Mouse (Mus musculus): ENCODE measurements around the gene Adssl1. TPM values are rescaled to one million over a fixed set of nuclear protein-coding genes. Genes with fewer than 3 reads are reported as not detected.

The Adssl1 gene
- polyA plus RNA-seq, 1 experiment: 72.0 TPM

- no peak overlapping the region for H3K4me3 ChIP-seq (replicated peaks; ENCODE audit: insufficient read depth, low read depth, low read length)
- TF ChIP-seq POLR2A (IDR thresholded peaks at IDR 0.05; ENCODE audit: borderline replicate concordance, insufficient read depth, low read length) (no peak), CTCF (IDR thresholded peaks at IDR 0.05; ENCODE audit: borderline replicate concordance, insufficient read depth, low read depth, low read length) (no peak)
- WGBS: 93% methylated on average over 6 of the region's 6 CpGs
- no peak for DNase-seq
- peaks cover 10% of the 10 kb centered on the region for H3K4me1 ChIP-seq (ENCODE audit: control insufficient read depth, insufficient read depth, low read length)
- no peak overlapping the region for H3K27ac ChIP-seq (ENCODE audit: insufficient read depth, low read length)
- no peaks in the 10 kb centered on the region for H3K27me3 ChIP-seq (ENCODE audit: control insufficient read depth, insufficient read depth, low read length)
Observed at GRCm38 (mm10) chr12:112628197-112628596, 8.4 kb downstream of the Adssl1 start.

GRCm38 (mm10) chr12:112628928-112629721, 9.3 kb downstream of the Adssl1 start:
- Histone ChIP-seq H3K27ac (ENCODE audit: insufficient read depth, low read length) (no peak overlapping the region; the same call in 1 of the 2 replicates), H3K4me1 (ENCODE audit: control insufficient read depth, insufficient read depth, low read length) (peaks cover 10% of the 10 kb centered on the region), H3K27me3 (ENCODE audit: control insufficient read depth, insufficient read depth, low read length) (no peaks in the 10 kb centered on the region), H3K4me3 (replicated peaks; ENCODE audit: insufficient read depth, low read depth, low read length) (peak overlapping the region; percentile 24)
- TF ChIP-seq POLR2A (IDR thresholded peaks at IDR 0.05; ENCODE audit: borderline replicate concordance, insufficient read depth, low read length): peak; percentile 48; the same call in 1 of the 2 replicates
- TF ChIP-seq CTCF (IDR thresholded peaks at IDR 0.05; ENCODE audit: borderline replicate concordance, insufficient read depth, low read depth, low read length): no peak
- peak; percentile 53 to 71 for DNase-seq
- 18% methylated on average over 19 of the region's 19 CpGs for WGBS

DNA sequence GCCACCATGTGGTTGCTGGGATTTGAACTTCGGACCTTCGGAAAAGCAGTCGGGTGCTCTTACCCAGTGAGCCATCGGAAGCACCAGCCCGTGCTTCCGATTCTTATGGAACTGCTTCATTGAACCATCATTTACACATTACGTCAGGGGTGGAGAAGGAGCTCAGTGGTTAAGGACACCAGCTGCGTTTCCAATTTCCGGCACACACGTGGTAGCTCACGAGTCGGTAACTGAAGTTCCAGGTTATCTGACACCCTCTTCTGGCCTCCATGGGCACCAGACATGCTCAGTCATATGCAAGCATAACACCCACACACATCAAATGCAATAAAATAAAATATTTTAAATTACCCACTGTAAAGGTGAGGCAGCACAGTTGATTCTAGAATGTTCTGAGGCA, 10.2 kb downstream of the Adssl1 start:
- H3K27me3 ChIP-seq (ENCODE audit: control insufficient read depth, insufficient read depth, low read length): no peaks in the 10 kb centered on the region
- 96% methylated on average over 12 of the region's 12 CpGs for WGBS
- TF ChIP-seq CTCF (IDR thresholded peaks at IDR 0.05; ENCODE audit: borderline replicate concordance, insufficient read depth, low read depth, low read length): no peak
- no peak for TF ChIP-seq POLR2A (IDR thresholded peaks at IDR 0.05; ENCODE audit: borderline replicate concordance, insufficient read depth, low read length)
- no peak overlapping the region for H3K4me3 ChIP-seq (replicated peaks; ENCODE audit: insufficient read depth, low read depth, low read length)
- H3K27ac ChIP-seq (ENCODE audit: insufficient read depth, low read length): no peak overlapping the region
- DNase-seq: no peak
- peaks cover 10% of the 10 kb centered on the region for H3K4me1 ChIP-seq (ENCODE audit: control insufficient read depth, insufficient read depth, low read length)

- WGBS: 85% methylated on average over 5 of the region's 5 CpGs
- H3K27me3 ChIP-seq (ENCODE audit: control insufficient read depth, insufficient read depth, low read length): no peaks in the 10 kb centered on the region
- H3K4me3 ChIP-seq (replicated peaks; ENCODE audit: insufficient read depth, low read depth, low read length): no peak overlapping the region
- TF ChIP-seq POLR2A (IDR thresholded peaks at IDR 0.05; ENCODE audit: borderline replicate concordance, insufficient read depth, low read length) (no peak), CTCF (IDR thresholded peaks at IDR 0.05; ENCODE audit: borderline replicate concordance, insufficient read depth, low read depth, low read length) (no peak)
- H3K4me1 ChIP-seq (ENCODE audit: control insufficient read depth, insufficient read depth, low read length): peaks cover 10% of the 10 kb centered on the region
- no peak overlapping the region for H3K27ac ChIP-seq (ENCODE audit: insufficient read depth, low read length)
- DNase-seq: no peak
Observed at GRCm38 (mm10) chr12:112630796-112631195, 11.0 kb downstream of the Adssl1 start.

DNA sequence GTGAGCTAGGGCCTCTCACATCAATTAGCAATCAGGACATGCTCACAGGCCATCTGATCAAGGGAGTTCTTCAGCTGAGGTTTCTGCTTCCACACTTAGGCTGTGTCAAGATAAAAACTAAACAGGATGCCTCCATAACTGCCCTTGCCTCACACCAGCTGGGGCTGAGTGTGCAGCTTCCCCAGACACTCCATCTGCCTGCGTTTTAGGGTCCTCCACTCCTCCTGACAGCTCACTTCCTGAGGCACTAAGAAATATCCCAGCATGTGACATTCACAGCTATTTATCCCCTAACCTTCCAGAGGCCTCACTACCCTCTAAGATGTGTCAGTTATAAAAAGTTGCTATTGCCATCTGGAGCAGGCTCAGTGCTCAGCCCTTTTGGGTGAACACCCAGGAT, 11.6 kb downstream of the Adssl1 start:
- H3K27ac ChIP-seq (ENCODE audit: insufficient read depth, low read length): no peak overlapping the region
- H3K27me3 ChIP-seq (ENCODE audit: control insufficient read depth, insufficient read depth, low read length): no peaks in the 10 kb centered on the region
- no peak overlapping the region for H3K4me3 ChIP-seq (replicated peaks; ENCODE audit: insufficient read depth, low read depth, low read length)
- no peak for DNase-seq
- H3K4me1 ChIP-seq (ENCODE audit: control insufficient read depth, insufficient read depth, low read length): peaks cover 10% of the 10 kb centered on the region
- TF ChIP-seq CTCF (IDR thresholded peaks at IDR 0.05; ENCODE audit: borderline replicate concordance, insufficient read depth, low read depth, low read length): no peak
- no peak for TF ChIP-seq POLR2A (IDR thresholded peaks at IDR 0.05; ENCODE audit: borderline replicate concordance, insufficient read depth, low read length)
- 52% methylated on average over 1 of the region's 1 CpGs for WGBS

GRCm38 (mm10) chr12:112632084-112632777, 12.4 kb downstream of the Adssl1 start:
- 78% methylated on average over 11 of the region's 11 CpGs for WGBS
- no peak for TF ChIP-seq CTCF (IDR thresholded peaks at IDR 0.05; ENCODE audit: borderline replicate concordance, insufficient read depth, low read depth, low read length)
- TF ChIP-seq POLR2A (IDR thresholded peaks at IDR 0.05; ENCODE audit: borderline replicate concordance, insufficient read depth, low read length): no peak
- Histone ChIP-seq H3K27ac (ENCODE audit: insufficient read depth, low read length) (no peak overlapping the region), H3K4me3 (replicated peaks; ENCODE audit: insufficient read depth, low read depth, low read length) (no peak overlapping the region), H3K27me3 (ENCODE audit: control insufficient read depth, insufficient read depth, low read length) (no peaks in the 10 kb centered on the region), H3K4me1 (ENCODE audit: control insufficient read depth, insufficient read depth, low read length) (peaks cover 10% of the 10 kb centered on the region)
- DNase-seq: no peak

DNA sequence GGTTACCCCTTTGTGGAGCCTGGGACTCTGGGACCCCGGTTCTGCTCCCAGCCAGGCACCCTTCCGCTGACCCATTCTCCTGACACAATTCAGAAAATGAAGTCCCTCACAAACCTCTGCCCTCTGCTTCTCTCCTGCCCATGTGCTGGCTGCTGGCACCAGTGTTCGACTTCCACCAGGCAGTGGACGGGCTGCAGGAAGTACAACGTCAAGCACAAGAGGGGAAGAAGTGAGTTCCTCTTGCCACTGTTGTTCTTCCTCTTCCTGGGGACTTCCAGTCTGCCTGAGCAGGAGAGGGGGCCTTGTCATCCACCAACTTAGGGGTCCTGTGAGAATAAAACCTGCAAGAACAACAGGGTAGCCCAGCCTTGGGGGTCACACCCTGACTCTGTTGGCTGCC, 13.1 kb downstream of the Adssl1 start:
- peaks cover 10% of the 10 kb centered on the region for H3K4me1 ChIP-seq (ENCODE audit: control insufficient read depth, insufficient read depth, low read length)
- no peak overlapping the region for H3K27ac ChIP-seq (ENCODE audit: insufficient read depth, low read length)
- no peaks in the 10 kb centered on the region for H3K27me3 ChIP-seq (ENCODE audit: control insufficient read depth, insufficient read depth, low read length)
- DNase-seq: no peak
- no peak overlapping the region for H3K4me3 ChIP-seq (replicated peaks; ENCODE audit: insufficient read depth, low read depth, low read length)
- WGBS: 83% methylated on average over 5 of the region's 5 CpGs
- TF ChIP-seq CTCF (IDR thresholded peaks at IDR 0.05; ENCODE audit: borderline replicate concordance, insufficient read depth, low read depth, low read length) (no peak), POLR2A (IDR thresholded peaks at IDR 0.05; ENCODE audit: borderline replicate concordance, insufficient read depth, low read length) (no peak)

DNA sequence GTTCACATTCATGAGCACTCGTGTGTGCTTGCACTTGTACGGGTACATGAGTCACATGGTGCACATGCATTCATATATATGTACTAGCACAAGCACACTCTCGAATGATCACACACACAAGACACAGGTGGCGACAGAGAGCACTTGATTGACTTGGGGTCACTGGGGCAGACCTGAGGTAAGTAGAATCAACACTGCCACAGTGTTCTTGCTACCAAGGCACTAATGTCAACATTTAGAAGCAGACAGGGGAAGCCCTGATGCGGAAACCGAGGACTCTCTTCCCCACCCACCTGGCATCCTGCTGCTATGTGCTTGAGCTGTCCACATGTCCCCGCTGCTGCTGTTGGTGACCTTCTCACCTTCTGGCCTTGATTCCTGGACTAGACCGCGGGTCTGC, 13.8 kb downstream of the Adssl1 start:
- TF ChIP-seq CTCF (IDR thresholded peaks at IDR 0.05; ENCODE audit: borderline replicate concordance, insufficient read depth, low read depth, low read length) (no peak), POLR2A (IDR thresholded peaks at IDR 0.05; ENCODE audit: borderline replicate concordance, insufficient read depth, low read length) (no peak)
- Histone ChIP-seq H3K27me3 (ENCODE audit: control insufficient read depth, insufficient read depth, low read length) (no peaks in the 10 kb centered on the region), H3K4me1 (ENCODE audit: control insufficient read depth, insufficient read depth, low read length) (peaks cover 10% of the 10 kb centered on the region), H3K4me3 (replicated peaks; ENCODE audit: insufficient read depth, low read depth, low read length) (no peak overlapping the region), H3K27ac (ENCODE audit: insufficient read depth, low read length) (no peak overlapping the region)
- WGBS: 72% methylated on average over 9 of the region's 9 CpGs
- no peak for DNase-seq
